Mouse (Mus musculus) T-helper 17 cell (primary cell): ENCODE measurements at regions not wholly inside any gene's neighbourhood (a gene's known extent, or its start where the extent isn't known, plus 50 kb on each side); places are given as distances from the start of the nearest gene placed in this dataset.

Source experiments
- in situ Hi-C, 2 experiments: fragments of 300-600 bp; cut with MboI, MseI; formaldehyde crosslinking; loops; 1 replicate in 1 of 2; 2 replicates in 1 of 2; pipeline ENCODE4 v1.15.1; 2025; ENCODE audit warnings: high pct_unique_total_duplicates in 2 of 2

DNA sequence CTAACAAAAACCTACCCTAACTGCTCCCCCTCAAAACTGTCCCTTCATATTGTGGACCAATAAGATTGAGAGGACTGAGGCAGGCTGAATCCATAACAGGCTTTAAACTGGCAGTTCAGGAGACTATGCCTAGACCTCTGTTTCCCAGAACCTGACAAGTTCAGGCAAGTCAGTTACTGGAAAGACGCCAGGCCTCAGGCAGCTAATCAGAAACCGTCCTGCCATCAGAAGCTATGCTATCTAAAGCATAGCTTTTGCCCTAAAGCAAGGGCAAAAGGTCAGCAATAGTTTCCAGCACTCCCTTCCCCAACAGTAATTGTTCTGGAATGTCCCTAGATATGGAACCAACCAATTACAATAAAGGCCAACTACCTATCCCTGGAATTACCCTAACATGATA lies 273.0 kb downstream of the Bche start:
- in situ Hi-C loops, result no loop called here

DNA sequence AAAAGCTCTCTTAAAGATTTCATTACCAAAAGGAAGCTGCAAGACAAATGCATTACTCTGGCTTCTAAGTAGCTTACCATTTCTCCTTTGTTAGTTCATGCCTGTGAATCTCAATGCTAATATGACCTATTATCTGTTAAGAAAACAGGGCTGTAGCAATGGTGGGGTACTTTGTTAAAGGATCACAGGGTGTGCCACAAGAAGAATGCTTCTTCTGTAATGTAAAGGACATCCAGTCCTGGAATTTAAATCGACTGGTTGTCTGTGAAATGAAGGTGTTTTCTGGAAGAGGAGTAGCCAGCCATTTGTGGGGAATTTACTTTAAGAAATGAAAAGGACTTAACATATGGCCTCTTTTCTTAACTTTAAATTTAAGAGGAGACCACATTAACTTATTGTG lies 273.9 kb downstream of the Bche start:
- in situ Hi-C loops, result no loop called here

DNA sequence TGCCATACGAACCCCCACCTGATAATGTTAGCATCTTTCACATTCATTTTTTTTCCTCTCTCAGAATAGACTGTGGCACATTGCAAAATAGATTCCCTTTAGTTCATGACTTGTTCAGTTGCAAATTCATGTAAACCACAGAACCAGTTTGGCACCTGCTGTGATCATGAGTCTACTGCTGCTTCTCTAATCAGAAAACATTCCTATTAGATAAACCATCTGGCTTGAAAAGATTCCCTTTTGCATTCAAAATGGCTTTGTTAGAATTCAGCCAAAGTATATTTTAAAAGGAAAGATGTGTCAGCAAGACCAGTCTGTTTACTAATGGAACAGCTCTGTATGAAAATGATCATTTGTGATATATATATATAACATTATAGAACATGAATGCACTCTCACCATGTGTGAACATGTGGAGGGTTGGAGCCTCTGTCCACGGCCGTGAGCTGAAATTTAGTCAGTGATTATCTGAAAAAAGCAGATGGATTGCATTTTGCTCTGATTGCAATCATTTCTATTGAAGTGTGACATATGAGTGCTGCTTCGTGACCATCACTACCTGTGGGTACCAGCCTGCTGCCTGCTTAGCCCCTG lies 298.2 kb downstream of the Bche start:
- in situ Hi-C loops, result no loop called here

DNA sequence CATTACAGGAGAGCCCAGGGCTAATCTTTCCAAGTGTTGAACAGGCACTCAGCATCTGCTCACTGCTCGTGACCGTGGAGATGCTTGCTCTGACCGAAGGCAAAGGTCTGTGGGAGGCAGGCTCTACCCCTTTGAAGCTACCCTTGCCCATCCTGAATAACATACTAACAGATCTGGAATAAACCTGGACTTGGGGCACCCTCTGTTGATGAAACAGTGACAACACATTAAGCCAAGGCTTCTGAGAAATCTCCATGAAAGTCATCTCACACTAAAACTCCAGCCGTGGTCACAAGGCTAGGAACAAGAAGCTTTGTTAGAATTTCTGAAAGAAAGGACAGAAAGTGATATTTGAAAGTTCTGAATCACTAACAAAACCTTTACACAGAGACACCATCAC lies 306.8 kb downstream of the Bche start:
- in situ Hi-C loops, result no loop called here

GRCm38 (mm10) chr3:73395808-73396207 lies 312.4 kb downstream of the Bche start:
- in situ Hi-C loops, result loop anchor here in 1 of 2 experiments (25.0 kb wide), 1 partner anchor 1284 kb away; no protein-coding TSS in a partner anchor

- in situ Hi-C loops, result loop anchor here in 1 of 2 experiments (5.0 to 25.0 kb wide), 2 partner anchors 93 to 1278 kb away; no protein-coding TSS in a partner anchor
Observed at GRCm38 (mm10) chr3:73389722-73390651, 318.2 kb downstream of the Bche start.

DNA sequence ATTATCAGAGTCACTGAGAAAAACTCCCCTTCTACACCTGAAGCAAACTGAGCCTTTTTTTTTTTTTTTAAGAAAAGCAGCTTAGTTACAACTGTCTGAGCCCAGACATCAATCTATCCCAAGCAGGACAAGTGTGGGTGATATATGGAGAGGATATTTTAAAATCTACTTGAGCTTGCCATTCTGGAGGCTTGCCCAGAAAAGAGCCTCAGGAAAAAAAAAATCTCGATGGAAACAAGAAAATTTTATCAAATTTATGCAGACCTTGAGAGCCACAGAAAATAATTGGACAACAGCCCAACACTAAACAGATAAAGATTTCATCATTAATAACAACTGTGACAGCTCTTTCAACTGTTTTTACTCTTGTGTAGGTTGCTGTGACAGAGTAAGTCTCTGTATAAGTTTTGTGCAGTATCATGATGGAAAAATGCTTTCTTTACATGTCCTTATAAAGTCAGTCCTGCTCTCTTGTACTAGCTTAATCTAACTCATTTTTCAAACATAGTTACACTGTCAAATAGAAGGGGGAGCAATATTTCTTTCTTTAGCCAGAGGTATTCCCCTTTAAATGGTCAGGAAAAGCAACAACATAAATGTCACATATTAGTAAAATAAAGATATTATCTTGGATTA lies 297.4 kb upstream of the Slitrk3 start:
- in situ Hi-C loops, result loop anchor here in 1 of 2 experiments (10.0 kb wide), 1 partner anchor 580 kb away; no protein-coding TSS in a partner anchor

DNA sequence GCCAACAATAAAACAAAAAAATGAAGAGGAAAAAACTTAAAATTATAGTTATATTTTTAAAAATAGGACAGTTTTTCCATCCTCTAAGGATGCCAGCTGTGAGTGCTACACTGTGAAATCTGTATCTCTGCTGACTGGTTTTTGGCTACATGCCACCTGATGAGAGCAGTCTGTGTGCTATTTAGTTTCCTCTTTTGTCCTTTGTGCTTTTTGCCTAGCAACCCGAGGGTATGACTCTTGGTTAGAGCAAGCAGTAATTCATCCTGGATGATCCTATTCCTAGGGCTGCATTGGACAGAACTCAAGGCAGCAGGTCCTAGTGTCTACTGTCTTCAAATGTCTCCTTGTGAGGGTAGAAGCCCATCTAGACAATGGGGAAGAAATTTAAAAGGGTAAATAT lies 285.6 kb upstream of the Slitrk3 start:
- in situ Hi-C loops, result no loop called here

DNA sequence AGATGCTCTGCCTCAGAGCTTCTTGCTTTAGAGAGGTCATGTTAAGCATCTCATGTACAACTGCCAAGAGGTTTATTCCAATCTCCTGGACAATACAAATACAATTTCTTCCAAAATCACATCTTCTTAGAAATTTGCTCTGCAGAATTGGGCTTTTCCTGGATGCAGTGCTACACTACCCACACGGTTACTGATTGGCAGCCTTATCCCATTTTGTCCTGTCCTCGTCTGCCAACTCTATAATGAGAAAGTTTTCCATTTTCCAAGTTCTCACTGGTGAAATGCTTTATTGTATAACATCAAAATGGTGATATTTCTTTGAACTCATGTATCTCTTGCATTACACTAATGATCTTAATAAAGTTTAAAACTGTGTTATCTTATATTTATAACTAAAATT lies 282.1 kb upstream of the Slitrk3 start:
- in situ Hi-C loops, result no loop called here

DNA sequence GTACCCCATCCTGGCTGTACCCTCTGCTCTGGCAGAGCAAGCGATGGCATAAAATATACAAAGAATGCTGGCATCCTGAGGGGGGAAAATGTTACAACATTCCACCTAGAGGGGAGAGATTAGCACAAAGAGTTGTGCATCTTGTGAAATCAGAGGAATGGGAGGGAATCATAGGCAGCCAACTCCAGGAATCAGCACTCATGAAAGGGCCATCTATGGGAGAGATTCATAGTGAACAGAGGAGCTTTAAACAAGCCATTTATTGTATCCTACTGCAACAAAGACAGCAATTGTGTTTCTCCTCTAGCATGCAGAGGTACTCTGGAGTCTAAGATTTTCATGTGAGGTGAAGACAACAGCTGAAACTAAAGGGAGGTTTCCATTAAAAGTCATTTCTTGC lies 265.6 kb upstream of the Slitrk3 start:
- in situ Hi-C loops, result no loop called here
